Mouse (Mus musculus): Measurements from ENCODE around the gene Erc1. TPM values are rescaled to one million over a fixed set of nuclear protein-coding genes. Genes with fewer than 3 reads are reported as not detected.

Erc1 gene
- polyA plus RNA-seq, 2 experiments = 1.8 to 3.6 TPM

DNA sequence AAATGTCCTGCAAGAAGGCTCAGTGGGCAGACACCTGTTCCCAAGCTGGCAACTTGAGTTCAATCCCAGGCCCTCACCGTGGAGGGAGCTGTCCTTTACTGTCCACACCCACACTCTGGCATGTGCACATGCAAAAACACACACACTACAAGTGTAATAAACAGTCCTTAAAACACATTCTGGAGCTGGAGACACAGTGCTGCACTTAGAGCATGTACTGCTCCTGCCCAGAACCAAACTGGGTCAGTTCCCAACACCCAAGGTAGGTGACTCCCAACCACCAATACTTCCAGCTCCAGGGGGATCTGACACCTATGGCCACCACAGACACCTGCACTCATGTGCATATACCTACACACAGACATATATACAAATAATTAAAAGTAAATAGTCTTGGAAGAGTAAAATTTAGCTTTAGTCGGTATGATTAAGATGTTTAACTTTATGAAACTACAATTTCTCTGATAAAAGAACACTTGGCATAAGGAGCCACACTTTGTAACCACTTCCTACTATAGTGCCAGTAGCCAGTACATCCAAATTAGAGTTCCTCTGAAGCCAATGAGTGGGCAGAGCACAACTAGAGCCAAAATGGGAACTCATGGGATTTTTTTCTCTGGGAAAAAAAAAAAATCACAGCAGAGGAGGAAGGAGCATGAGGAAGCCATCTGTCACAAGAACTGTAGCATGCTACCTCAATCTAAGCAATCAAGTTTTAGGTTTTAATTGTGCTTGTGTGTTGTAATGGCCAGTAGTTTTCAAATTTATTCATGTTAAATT is 39.1 kb downstream of the Erc1 start:
- no peaks in the 10 kb centered on the region for H3K36me3 ChIP-seq (replicated peaks; ENCODE audit: control insufficient read depth, insufficient read depth, low read depth)
- no peak overlapping the region for H3K9ac ChIP-seq (replicated peaks)
- H3K9me3 ChIP-seq (ENCODE audit: control insufficient read depth, low read length) = no peaks in the 10 kb centered on the region
- no peaks in the 10 kb centered on the region for H3K4me1 ChIP-seq (replicated peaks; ENCODE audit: control insufficient read depth in 2 of 2, insufficient read depth in 2 of 2, low read length in 1 of 2)
- TF ChIP-seq CTCF (IDR thresholded peaks at IDR 0.05; ENCODE audit: low read depth) = no peak
- no peak for TF ChIP-seq EP300 (IDR thresholded peaks at IDR 0.05; ENCODE audit: low read depth)
- no peak overlapping the region for H3K27ac ChIP-seq
- no peak overlapping the region for H3K4me2 ChIP-seq (ENCODE audit: low read depth)
- 74% methylated on average over 2 of the region's 2 CpGs for WGBS (ENCODE audit: insufficient replicate concordance)
- H3K4me3 ChIP-seq (ENCODE audit: insufficient read depth in 1 of 2, low read depth in 2 of 2, low read length in 2 of 2) = no peak overlapping the region
- no peaks in the 10 kb centered on the region for H3K27me3 ChIP-seq (ENCODE audit: control insufficient read depth, insufficient read depth, low read length)
- no peak for ATAC-seq (ENCODE audit: insufficient read depth)
- no peak for DNase-seq (ENCODE audit: low read depth in 3 of 3, low spot score in 3 of 3)

DNA sequence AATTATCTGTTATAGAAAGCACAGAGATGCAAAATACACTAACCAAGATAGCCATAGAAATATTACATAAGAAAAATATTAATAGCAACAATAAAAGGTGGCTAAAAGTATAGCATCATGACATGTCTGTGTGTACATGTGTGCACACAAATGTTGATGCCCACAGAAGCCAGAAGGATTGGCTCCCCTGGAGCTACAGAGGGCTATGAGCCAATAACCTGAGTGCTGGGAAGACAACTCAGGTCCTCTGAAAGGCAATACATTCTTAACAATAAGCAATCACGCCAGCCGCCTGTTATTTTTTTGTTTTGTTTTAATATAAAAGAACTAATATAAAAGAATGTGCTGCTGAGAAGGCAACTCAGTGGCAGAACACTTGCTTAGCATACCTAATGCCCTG is 44.7 kb downstream of the Erc1 start:
- DNase-seq (ENCODE audit: low read depth in 3 of 3, low spot score in 3 of 3) = no peak
- no peak overlapping the region for H3K4me3 ChIP-seq (ENCODE audit: insufficient read depth in 1 of 2, low read depth in 2 of 2, low read length in 2 of 2)
- TF ChIP-seq EP300 (IDR thresholded peaks at IDR 0.05; ENCODE audit: low read depth) (no peak), CTCF (IDR thresholded peaks at IDR 0.05; ENCODE audit: low read depth) (no peak)
- no peaks in the 10 kb centered on the region for H3K36me3 ChIP-seq (replicated peaks; ENCODE audit: control insufficient read depth, insufficient read depth, low read depth)
- H3K9me3 ChIP-seq (ENCODE audit: control insufficient read depth, low read length) = no peaks in the 10 kb centered on the region
- no peaks in the 10 kb centered on the region for H3K4me1 ChIP-seq (replicated peaks; ENCODE audit: control insufficient read depth in 2 of 2, insufficient read depth in 2 of 2, low read length in 1 of 2)
- no peak overlapping the region for H3K4me2 ChIP-seq (ENCODE audit: low read depth)
- ATAC-seq (ENCODE audit: insufficient read depth) = no peak
- 64% methylated on average over 2 of the region's 2 CpGs for WGBS (ENCODE audit: insufficient replicate concordance)
- no peak overlapping the region for H3K27ac ChIP-seq
- H3K9ac ChIP-seq (replicated peaks) = no peak overlapping the region
- no peaks in the 10 kb centered on the region for H3K27me3 ChIP-seq (ENCODE audit: control insufficient read depth, insufficient read depth, low read length)

DNA sequence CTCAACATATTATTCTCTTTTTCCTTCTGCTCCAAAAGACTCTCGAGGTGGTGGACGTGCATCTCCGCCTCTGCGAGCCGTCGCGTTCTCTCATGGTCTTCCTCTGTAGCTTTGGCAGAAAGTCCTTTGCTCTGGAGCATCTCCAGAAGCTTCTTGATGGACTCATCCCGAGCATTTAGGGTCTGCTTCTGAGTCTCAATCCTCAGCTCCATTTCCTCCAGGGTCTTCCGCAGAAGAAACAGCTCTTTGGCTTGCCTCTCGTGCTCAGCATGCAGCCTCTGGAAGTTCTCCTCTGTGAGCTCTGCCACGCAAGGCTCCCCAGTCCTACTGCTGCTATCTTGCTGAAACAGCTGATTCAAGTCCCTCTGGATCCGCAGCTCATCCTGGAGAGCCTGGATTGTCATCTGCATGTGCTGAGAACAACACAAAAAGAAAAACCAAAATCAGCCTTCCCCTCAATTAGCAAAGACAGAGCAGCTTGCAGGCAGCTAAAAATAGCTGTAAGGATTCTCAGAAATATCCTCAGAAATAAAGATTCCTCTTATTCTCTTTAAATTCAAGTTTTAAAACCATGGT is 51.0 kb downstream of the Erc1 start:
- TF ChIP-seq CTCF (IDR thresholded peaks at IDR 0.05; ENCODE audit: low read depth) (no peak), EP300 (IDR thresholded peaks at IDR 0.05; ENCODE audit: low read depth) (no peak)
- DNase-seq (ENCODE audit: low read depth in 3 of 3, low spot score in 3 of 3) (no peak), ATAC-seq (ENCODE audit: insufficient read depth) (no peak)
- no peaks in the 10 kb centered on the region for H3K27me3 ChIP-seq (ENCODE audit: control insufficient read depth, insufficient read depth, low read length)
- H3K27ac ChIP-seq = no peak overlapping the region
- H3K4me2 ChIP-seq (ENCODE audit: low read depth) = no peak overlapping the region
- H3K36me3 ChIP-seq (replicated peaks; ENCODE audit: control insufficient read depth, insufficient read depth, low read depth) = no peaks in the 10 kb centered on the region
- WGBS (ENCODE audit: insufficient replicate concordance) = 74% methylated on average over 12 of the region's 12 CpGs
- H3K4me3 ChIP-seq (ENCODE audit: insufficient read depth in 1 of 2, low read depth in 2 of 2, low read length in 2 of 2) = no peak overlapping the region
- no peak overlapping the region for H3K9ac ChIP-seq (replicated peaks)
- no peaks in the 10 kb centered on the region for H3K4me1 ChIP-seq (replicated peaks; ENCODE audit: control insufficient read depth in 2 of 2, insufficient read depth in 2 of 2, low read length in 1 of 2)
- no peaks in the 10 kb centered on the region for H3K9me3 ChIP-seq (ENCODE audit: control insufficient read depth, low read length)

DNA sequence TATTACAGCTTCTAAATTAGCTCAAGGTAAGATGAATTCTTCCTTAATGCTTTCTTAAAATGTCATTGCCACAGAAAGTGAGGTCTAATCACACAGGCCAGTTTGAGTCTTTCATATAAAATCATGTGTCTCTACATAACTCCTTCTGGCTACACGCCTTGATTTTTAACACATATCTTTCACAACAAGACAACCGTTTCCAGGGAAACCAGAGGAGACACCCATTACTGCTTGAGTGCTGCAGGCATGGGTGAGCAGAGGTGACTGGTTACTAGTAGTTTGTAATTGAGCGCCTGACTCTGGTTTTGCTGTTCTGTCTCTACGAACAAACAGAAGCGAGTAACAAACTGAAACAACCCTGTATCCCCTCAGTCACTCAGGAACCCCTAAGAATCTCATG is 51.7 kb downstream of the Erc1 start:
- no peak for ATAC-seq (ENCODE audit: insufficient read depth)
- TF ChIP-seq CTCF (IDR thresholded peaks at IDR 0.05; ENCODE audit: low read depth) (no peak), EP300 (IDR thresholded peaks at IDR 0.05; ENCODE audit: low read depth) (no peak)
- peak in 1 of 3 experiments; percentile 4 for DNase-seq (ENCODE audit: low read depth in 3 of 3, low spot score in 3 of 3)
- Histone ChIP-seq H3K4me2 (ENCODE audit: low read depth) (no peak overlapping the region), H3K9me3 (ENCODE audit: control insufficient read depth, low read length) (no peaks in the 10 kb centered on the region), H3K4me1 (replicated peaks; ENCODE audit: control insufficient read depth in 2 of 2, insufficient read depth in 2 of 2, low read length in 1 of 2) (no peaks in the 10 kb centered on the region), H3K9ac (replicated peaks) (no peak overlapping the region), H3K27ac (no peak overlapping the region), H3K27me3 (ENCODE audit: control insufficient read depth, insufficient read depth, low read length) (no peaks in the 10 kb centered on the region), H3K36me3 (replicated peaks; ENCODE audit: control insufficient read depth, insufficient read depth, low read depth) (no peaks in the 10 kb centered on the region), H3K4me3 (ENCODE audit: insufficient read depth in 1 of 2, low read depth in 2 of 2, low read length in 2 of 2) (no peak overlapping the region)
- 71% methylated on average over 5 of the region's 5 CpGs for WGBS (ENCODE audit: insufficient replicate concordance)

DNA sequence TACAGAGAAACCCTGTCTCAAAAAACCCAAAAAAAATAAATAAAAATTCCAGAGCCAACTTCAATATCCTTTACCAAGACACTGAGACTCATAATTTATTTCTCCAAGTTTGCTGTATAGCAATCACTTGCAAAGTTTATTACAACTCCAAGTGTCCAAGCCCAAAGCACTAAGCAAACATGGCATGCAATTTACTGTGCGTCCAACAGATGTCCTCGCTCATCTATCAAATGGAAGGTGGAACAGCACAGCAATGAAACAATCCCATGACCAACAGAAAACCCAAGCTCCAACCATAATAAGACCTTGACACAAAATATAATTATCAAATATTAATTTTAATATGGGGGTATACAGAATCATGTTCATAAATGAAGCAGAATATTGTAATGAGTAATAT is 55.4 kb downstream of the Erc1 start:
- no peaks in the 10 kb centered on the region for H3K9me3 ChIP-seq (ENCODE audit: control insufficient read depth, low read length)
- no peak overlapping the region for H3K9ac ChIP-seq (replicated peaks)
- TF ChIP-seq EP300 (IDR thresholded peaks at IDR 0.05; ENCODE audit: low read depth) (no peak), CTCF (IDR thresholded peaks at IDR 0.05; ENCODE audit: low read depth) (peak; percentile 69)
- no peak overlapping the region for H3K4me2 ChIP-seq (ENCODE audit: low read depth)
- H3K27me3 ChIP-seq (ENCODE audit: control insufficient read depth, insufficient read depth, low read length) = no peaks in the 10 kb centered on the region
- DNase-seq (ENCODE audit: low read depth in 3 of 3, low spot score in 3 of 3) (peak; percentile 16 to 26 (median 23)), ATAC-seq (ENCODE audit: insufficient read depth) (no peak)
- no peak overlapping the region for H3K4me3 ChIP-seq (ENCODE audit: insufficient read depth in 1 of 2, low read depth in 2 of 2, low read length in 2 of 2)
- H3K4me1 ChIP-seq (replicated peaks; ENCODE audit: control insufficient read depth in 2 of 2, insufficient read depth in 2 of 2, low read length in 1 of 2) = no peaks in the 10 kb centered on the region
- no peak overlapping the region for H3K27ac ChIP-seq
- no peaks in the 10 kb centered on the region for H3K36me3 ChIP-seq (replicated peaks; ENCODE audit: control insufficient read depth, insufficient read depth, low read depth)
- 34% methylated on average over 2 of the region's 2 CpGs for WGBS (ENCODE audit: insufficient replicate concordance)

All from liver, embryonic 14.5 days (tissue).